Mouse (Mus musculus): ENCODE measurements around the gene Ptpn5.

- TF ChIP-seq CTCF (IDR thresholded peaks at IDR 0.05; ENCODE audit: borderline replicate concordance, insufficient read depth, low read depth, low read length): no peak
- no peak for TF ChIP-seq POLR2A (IDR thresholded peaks at IDR 0.05; ENCODE audit: borderline replicate concordance, insufficient read depth, low read length)
These were observed 11.5 kb downstream of the Ptpn5 start for GRCm38 (mm10) chr7:47122026-47122425.

All from cerebellum, adult 2 months (tissue).